Mouse (Mus musculus) frontal cortex, postnatal 25 days (tissue): Measurements from ENCODE around the gene Dlx5.

Experiments used
- DNase-seq, 2 experiments: peaks; one replicate each; pipeline ENCODE4 v3.0.0; 2022; ENCODE audit warnings: low spot score in 2 of 2

Gene Dlx5

DNA sequence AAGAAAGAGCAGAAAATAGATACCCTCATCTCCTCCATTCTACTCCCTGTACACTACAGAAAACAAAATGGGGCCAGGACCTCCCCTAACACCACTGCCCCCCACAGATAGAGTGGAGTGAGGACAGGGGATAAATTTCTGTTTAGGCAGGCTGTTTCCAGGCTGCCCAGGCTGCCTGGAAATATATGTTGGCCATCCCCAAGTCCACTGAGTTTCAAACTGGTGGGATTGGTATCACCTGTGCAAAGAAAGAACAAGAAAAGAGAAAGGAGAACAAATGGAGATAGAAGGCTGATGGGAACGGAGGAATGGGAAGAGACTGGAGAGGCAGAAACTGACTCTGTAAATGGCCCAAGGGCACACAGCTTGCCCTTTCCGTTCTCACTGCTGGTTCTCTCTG, 5.7 kb downstream of the Dlx5 start:
- no peak for DNase-seq

DNA sequence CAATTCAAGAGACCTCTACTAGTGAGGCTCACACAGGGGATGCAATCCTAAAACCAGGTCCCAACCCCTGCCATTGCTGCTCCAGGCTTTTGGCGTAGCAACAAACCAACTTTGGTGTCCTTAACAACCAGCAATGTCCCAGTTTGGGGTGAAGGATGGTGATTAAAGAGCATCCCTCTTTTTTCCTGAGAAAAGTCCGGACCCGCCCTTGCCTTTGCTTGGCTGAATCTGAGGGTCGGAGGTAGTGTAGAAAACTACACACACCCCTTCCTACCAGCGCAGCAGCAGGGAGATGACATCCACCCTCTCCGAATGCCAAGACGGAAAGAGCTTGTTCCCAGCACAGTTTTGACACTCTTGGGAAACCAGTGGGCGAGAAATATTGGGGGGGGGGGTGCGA, 6.2 kb downstream of the Dlx5 start:
- no peak for DNase-seq

DNA sequence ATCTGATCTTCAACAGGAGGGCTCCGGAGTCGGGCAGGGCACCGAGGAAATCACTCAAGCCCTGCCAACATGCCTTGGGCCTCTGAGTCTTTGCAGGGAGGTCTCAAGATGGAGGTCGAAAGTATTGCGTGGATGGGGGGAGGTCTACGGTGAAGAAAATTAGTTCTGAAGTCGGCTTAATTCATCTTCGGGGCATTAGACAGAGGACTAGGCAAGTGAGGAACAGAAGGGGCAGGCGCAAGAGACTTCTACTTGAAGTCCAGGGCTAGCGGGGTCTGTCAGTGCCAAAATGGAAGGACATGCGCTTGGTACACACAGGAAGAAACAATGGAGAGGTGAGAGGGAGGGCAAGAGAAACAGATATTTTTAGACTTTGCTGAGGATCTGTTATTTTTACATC, 6.7 kb downstream of the Dlx5 start:
- DNase-seq, result no peak

DNA sequence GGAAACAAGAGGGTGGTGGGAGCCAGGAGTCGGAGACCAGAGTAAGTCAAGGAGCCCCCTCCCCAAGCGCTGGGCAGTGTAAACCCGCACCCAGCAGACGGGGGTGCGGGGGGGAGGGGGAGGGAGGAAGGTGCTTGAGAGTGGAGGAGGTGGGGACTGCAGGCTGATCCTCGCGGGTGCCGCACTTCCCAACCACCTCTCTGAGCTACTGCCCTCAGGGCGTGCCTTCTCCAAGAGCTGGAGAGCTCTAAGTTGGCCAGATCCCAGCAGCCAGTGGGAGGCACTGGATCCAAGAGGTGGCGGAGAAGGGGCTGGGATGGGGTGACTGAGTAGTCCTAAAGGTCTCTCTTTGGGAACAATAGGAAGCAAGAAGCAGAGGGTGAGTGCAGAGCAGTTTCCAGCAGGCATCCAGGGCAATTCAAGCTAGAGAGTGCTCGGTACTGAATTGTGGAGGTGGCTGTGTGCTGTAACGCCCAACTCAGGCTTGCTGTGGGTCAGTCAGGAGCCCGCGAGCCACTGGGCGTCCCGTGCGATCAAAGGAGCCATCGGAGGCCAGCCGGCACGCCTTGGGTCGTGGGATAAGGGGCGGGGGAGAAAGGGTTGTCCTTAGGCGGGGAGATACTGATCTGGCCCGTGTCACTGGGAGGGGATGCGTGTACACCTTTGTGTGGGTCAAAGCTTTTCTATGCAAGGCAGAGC, 7.7 kb downstream of the Dlx5 start:
- DNase-seq, result no peak

DNA sequence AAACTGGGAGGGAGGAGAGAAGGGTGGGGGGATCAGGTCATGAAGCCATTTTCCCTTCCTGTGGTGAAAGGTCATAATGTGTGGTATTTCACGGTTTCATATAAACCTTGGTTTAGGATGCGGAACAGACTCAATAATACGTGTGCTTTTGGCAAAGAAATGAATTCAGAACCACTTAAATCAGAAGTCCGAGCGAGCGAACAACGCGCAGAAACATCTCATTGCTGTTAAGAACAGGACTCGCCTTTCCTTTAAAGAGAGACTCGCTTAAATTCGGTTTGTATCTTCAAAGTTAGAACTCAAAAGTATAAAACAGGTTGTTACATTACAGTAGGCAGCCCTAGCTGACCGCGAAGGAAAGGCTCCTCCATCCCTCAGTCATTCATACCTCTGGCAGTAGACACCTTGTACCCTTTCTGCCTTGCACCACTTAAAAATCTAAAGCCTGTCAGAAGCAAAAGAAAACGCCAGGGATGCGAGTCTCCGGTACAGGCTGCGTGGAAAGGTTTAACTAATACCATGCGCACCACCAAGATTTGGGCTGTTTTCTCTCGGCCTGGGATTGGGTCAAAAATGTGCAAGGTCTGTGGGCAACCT, 8.3 kb downstream of the Dlx5 start:
- no peak for DNase-seq

DNA sequence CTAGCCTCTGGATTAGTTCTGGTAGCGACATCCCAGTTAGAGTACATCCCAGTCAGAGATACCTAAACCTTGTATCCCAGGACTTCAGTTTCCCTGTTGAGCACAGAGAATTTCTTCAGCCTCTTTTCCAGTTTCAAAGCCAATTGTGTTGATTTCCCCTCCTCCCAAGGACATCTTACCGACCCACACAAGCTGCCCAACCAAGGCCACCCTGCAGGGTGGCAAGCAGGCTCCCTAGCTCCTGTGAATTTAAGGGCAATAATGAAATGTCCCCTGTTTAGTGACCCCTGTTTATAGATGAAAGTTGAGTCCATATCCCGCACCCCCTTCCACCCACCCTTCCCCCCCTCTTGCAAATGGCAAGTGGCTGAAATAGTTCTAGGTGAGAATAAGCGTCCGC, 9.0 kb downstream of the Dlx5 start:
- DNase-seq, result no peak

DNA sequence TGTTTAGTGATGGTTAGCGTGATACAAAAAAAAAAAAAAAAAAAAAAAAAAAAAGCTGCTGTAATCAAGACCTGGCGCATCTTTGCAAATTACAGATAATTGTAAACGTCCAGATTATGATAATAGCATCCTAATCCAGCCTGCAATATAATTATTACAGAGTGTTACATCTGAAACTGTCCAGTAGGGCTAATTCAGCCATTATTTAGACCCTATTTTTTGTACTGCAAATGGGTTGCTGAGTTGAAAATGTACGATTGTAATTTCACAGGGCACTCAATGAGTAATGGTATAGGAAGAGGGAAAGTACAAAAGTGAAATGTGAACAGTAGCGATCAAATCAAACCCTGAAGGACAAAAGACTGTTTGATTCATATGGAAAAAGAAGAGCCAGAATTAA, 10.2 kb downstream of the Dlx5 start:
- DNase-seq, result no peak

DNA sequence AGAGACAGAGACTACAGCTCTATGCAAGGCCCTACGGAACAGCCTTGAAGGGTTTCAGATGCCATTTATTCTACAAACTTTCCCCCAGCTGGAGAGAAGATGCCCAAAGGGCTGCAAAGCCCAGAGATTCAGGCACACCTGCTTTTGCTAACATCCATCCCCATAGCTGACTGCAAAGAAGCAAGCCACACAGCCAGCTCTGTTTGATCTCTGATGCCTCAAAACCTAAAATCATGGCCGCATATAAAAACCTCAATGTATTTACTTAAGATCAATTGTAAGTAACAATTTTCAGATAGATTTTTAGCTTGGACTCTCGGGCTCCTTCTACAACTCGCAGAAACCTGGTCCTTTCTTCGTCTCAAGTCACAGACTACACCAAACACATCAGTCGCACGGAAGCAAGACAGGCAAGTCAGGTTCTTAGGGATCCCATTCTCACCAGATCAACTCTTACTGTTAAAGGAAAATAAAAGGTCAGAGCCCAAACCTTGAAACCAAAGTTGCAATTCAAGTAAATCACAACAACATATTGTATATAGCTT, 10.9 kb downstream of the Dlx5 start:
- no peak for DNase-seq

DNA sequence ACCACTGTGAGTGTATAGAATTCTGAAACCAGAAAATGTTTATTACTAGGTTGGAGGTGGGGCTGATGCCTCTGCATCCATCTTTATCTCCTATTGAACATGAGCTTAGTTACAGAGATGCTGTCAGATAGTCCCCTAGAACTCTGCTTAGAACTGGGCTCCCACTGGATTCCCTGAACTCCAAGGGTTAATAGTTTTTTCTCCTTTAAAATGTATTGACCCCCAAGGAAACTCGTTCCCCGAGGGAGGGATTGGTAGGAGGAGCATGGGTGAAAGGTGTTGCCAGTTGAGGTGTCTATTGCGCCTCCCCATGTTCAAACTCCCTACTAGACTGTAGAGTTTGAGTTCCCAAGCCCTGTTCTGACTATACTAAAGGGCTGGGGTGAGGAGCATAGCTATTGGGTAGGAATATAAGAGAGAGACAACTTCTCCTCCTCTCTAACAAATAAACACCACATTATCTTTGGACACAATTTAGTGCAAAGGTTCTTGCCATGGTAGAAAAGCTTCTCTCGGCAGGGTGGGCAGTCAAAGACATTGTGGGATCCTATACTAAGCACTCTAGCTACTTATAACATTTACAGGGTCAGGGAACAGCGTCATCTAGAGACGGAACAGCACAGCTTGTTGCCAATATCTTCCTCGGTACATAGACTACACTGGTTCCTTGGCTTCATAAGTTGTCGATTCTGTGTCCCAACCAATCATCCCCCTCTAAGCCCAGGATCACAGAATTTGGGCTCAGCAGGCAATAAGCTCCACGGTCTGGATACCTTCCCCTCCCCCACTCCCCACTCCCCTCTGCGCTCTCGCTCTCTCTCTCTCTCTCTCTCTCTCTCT, 11.7 kb downstream of the Dlx5 start:
- DNase-seq, result no peak

DNA sequence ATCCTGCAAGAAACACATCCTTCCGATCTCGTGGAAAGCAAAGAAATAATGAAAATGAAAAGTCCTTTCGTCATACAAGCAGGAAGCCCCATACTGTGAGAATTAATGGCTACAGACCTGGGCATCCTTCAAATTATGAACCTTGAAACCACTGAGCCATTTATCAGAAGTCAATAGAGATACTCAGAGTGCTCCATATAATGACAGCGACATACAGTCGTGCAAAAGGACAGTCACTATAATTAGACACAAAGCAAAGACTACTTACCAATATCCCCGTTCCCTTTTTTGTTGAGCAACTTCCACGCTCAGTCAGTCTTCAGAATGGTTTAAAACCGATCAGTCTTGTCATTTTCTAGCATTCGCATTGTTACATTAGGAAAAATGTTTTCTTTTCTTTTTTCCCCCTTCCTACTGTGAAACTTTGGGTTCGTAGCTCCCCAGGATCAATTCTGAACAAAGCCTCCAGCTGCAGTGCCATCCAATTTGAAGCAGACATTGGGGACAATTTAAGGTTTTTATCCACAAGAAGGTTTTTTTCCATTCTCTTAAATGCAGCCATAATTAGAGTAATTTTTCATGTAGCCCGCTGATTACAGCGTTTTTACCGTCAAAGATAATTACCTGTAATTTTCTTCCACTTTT, 12.7 kb downstream of the Dlx5 start:
- DNase-seq, result no peak

DNA sequence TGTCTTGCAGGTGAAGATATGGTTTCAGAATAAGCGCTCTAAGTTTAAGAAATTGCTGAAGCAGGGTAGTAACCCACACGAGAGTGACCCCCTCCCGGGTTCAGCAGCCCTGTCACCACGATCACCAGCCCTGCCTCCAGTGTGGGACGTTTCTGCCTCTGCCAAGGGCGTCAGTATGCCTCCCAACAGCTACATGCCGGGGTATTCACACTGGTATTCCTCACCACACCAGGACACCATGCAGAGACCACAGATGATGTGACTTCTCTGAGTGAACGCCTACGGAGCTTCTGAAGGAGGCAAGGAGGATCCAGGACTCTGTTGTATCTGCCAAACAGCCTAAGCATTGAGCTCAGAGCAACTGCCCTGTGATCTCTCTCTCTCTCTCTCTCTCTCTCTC, 14.9 kb downstream of the Dlx5 start:
- no peak for DNase-seq

DNA sequence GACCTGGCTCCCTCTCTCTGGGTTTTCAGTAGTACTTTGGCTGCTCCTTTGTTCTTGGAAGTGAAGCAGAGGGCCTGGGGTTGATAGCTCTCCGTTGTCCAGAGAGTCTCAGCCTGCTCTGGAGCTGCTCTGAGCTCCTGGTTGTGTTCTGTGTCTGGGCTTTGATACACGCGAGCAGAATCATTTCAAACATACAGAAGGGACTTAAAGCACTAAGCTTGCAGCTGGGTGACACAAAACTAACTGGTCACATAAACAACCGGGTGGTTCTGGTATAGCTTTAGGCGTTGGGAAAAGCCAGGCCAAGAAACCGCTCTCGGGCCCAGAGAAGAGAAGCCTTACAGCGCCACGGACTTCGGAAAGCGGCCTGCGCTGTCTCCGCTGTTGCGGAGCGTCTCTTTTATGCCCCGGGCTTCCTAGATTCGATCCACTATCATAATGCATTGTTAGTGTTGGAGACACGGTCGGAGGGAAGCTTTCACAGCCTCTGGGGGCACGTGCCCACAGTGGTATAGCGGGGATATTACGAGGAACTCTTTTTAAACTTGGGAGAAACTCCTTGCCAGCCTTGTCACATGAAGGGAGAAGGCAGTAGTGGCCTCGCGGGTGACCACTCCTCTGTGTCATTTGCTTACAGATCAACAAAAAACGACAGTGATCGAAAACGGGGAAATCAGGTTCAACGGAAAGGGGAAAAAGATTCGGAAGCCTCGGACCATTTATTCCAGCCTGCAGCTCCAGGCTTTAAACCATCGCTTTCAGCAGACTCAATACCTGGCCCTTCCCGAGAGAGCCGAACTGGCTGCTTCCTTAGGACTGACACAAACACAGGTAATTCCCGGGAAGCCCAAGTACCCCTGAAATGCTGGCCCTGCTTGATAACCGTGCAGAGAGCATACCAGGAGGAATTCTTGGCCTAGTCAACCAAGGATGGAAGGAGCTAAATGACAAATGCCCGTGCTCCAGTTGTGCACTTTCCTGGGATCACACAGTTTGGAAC, 17.1 kb downstream of the Dlx5 start:
- DNase-seq, result no peak

DNA sequence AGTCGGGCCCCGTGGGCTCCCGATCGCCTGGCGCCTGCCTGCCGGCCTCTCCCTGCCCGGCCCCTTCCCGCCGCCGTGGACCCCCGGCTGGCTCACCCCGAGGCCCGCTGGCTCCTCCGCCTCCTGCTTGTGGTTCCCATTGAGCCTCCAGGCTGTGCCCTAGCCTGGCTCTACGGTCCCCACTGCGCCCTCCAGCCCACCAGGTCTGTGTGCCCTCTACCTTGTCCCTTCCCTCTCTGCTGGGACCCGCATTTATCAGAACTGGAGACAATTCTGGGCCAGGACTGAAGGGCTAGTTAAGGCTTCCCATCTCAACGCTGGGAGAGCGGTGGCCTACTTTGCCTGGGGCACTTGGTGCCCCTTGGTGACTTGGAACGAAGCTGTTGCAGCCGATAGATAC, 17.9 kb downstream of the Dlx5 start:
- DNase-seq, result no peak

DNA sequence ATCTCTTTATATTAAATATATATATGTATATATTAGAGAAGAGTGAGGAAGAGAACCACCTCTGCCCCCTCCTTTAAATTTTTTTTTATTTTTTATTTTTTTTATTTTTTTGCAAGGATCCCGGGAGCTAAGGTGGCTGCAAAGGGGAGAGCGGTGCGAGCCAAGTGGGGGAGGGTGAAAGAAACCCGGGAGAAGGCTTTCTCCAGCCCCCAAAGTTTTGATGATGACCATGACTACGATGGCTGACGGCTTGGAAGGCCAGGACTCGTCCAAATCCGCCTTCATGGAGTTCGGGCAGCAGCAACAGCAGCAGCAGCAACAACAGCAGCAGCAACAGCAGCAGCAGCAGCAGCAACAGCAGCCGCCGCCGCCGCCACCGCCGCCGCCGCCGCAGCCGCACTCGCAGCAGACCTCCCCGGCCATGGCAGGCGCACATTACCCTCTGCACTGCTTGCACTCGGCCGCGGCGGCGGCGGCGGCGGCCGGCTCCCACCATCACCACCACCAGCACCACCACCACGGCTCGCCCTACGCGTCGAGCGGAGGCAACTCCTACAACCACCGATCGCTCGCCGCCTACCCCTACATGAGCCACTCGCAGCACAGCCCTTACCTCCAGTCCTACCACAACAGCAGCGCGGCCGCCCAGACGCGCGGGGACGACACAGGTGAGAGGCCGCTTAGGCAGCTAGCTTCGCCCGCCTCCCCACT, 18.6 kb downstream of the Dlx5 start, which contains the start of gene Dlx6:
Dlx6 (plus strand) TSS at position 175 of the 711 bp plus-strand sequence.
- no peak for DNase-seq

DNA sequence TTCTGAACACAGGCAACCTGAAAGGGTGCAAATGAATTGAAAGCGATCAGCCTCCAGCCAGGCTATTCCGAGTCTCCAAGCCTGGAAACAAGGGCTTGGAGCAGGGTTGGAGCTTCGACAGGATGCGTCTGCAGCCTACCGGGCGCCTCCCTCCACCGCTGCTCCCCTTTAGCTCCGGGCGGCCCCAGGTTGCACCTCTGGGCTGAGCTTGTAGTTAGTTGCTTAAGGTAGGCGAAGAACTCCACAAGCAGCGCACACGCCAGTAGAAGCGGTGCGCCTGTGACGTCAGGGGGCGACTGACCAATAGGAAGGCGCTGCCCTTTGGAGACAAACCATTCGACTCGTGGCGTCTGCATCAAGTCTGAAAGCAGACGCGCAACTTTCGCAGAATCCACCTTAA, 19.3 kb downstream of the Dlx5 start:
- DNase-seq, result no peak

DNA sequence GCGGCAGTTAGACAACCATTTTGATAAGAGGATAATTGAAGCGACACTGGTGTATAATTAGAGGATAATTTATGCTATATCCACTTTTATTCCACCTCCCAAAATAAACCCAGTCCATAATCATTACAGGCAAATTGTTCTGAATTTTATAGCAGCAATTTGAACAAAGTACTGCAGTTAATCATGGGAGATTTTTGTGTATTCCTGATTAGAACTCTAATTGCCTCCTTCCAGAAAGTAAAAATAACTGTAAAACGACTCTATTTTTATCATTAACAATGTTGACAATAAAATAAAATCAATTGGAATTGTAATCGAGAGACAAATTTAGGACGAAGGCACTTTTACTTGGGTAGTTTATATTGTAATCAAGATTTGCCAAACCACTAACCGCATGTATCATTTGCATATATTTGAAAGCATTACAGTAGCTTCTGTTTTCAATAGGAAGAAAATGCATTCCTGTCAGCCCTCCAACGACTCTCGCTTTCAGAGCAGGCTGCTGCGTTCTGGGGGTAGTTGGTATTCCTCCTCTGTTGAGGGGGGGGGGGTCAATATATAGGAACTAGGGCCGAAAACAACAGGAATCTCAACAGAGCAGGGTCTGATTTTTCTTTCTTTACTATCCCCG, 20.0 kb downstream of the Dlx5 start:
- no peak for DNase-seq

DNA sequence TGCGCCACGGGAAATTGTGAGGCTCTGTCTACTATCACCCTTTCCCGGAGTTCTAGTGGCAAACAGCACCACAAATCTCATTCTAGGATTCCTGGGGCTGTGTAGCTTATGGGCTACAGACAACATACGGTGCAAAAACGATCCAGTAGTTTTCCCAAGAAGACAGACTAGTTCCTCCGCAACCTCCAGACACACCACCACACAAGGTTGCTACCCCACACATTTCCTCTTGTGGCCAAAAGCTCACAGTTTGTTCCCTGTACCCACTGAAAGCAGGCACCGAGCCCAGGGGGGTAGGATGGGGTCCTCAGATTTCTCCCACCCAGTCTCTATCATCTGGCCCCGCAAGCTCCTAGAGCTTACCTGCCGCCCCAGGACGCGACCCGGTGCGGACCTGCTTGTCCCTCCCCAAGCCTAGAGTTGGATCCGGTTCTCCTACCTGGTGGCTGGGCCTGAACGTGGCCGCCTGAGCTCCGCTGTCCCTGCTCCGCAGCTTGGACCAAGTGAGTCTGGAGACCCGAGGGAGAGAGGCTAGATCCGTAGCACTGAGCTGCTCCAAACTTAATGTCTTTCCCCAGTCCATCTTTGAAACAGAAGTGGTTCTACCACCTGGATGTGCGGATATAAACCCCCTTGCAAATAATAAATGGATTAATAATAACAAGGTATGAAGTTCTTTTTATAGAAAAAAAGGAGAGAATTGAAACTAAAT, 20.6 kb downstream of the Dlx5 start:
- DNase-seq, result no peak

DNA sequence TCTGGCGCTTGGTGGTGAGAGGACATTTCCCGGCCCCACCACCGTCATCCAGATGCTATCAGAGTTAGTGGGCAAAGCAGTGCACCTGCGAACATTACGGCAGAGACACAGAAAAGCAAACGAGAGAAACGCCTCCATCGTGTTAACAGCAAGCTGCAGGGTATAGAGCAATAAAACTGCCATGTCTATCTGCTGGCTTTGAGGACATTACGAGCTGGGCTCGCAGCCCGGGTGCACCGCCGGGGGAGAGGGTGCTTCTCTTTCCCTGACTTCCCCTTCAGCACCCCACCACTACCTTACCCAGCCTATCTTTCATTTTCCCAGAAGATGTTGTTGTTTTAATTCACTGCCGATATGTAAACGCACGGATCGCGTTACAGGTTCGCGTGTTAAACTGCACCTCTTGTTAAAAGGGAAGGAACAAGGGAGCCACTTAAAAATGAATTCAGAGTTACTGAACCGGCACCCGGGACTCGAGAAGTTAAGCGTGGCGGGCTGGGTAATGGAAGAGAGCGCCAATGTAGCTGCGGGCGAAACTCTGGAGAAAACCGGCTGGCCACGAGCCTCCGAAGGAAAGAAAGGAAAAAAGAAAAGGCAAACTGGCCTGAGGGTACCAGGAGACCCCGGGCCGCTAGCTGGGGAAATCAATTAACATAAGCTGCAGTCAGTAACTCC, 21.3 kb downstream of the Dlx5 start:
- no peak for DNase-seq
